In the genomic region with DNA sequence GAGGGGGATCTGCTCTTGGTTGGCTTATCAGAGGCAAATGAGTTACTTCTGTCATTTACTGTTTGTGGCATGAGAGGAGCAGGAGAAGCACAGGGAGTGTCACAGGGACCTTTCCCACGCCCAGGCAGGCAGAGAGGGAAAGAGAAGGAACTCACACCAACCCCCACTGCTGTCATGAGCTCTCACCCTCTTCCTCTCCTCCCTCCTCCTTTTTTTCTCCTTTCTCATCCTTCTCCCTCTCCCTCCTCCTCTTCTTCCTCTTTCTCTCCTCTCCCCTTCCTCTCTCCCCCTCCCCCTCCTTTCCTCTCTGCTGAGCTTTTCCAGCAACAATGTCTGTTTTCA, we compare ENCODE assay signal across 8 mouse cellular contexts. TPM values are rescaled to one million over a fixed set of nuclear protein-coding genes. Genes with fewer than 3 reads are reported as not detected.
DNase-seq lines count a peak whose midpoint lies in the region; ATAC-seq and TF ChIP-seq lines count a peak whose summit lies in the region.

No protein-coding gene starts in this region.

- DNase-seq in hindbrain, embryonic 14.5 days (ENCODE audit: low spot score), result no peak
- no peak for DNase-seq in hindbrain, embryonic 11.5 days (ENCODE audit: low spot score)
- no peak for DNase-seq in spleen, adult 2 months (ENCODE audit: low read depth in 1 of 2, low spot score in 2 of 2)
- no peak for DNase-seq in spleen, postnatal 36 days (ENCODE audit: low spot score in 2 of 2)
- DNase-seq in stomach, postnatal 0 days (ENCODE audit: low spot score), result no peak
- no peak for DNase-seq in left cerebral cortex, adult 18-20 months (ENCODE audit: low spot score in 2 of 2)
- no peak for DNase-seq in heart, adult 18-20 months

- peak overlapping the region; percentile 34; the same call in 1 of the 2 replicates for H3K27ac ChIP-seq in hindbrain, embryonic 14.5 days
- no peak overlapping the region for H3K27ac ChIP-seq in hindbrain, embryonic 11.5 days (ENCODE audit: low read depth, low read length)
- peak overlapping the region; percentile 66 for H3K27ac ChIP-seq in spleen, adult 2 months (ENCODE audit: insufficient read depth, low read length)
- H3K27ac ChIP-seq in limb, embryonic 15.5 days, result peak overlapping the region; percentile 23; the same call in 1 of the 2 replicates
- peak overlapping the region; percentile 40; the same call in 1 of the 2 replicates for H3K27ac ChIP-seq in stomach, postnatal 0 days (replicated peaks)

- 44% methylated on average over 1 of the region's 1 CpGs for WGBS in hindbrain, embryonic 14.5 days
- 11% methylated on average over 1 of the region's 1 CpGs for WGBS in hindbrain, embryonic 11.5 days
- 18% methylated on average over 1 of the region's 1 CpGs for WGBS in spleen, adult 2 months
- 33% methylated on average over 1 of the region's 1 CpGs for WGBS in limb, embryonic 15.5 days
- WGBS in stomach, postnatal 0 days, result 14% methylated on average over 1 of the region's 1 CpGs

- H3K27me3 ChIP-seq in hindbrain, embryonic 14.5 days (ENCODE audit: control insufficient read depth, insufficient read depth, low read length), result no peaks in the 10 kb centered on the region
- H3K27me3 ChIP-seq in hindbrain, embryonic 11.5 days (ENCODE audit: control insufficient read depth, insufficient read depth, low read length), result no peaks in the 10 kb centered on the region
- no peaks in the 10 kb centered on the region for H3K27me3 ChIP-seq in spleen, adult 2 months (ENCODE audit: control insufficient read depth, insufficient read depth, low read length)
- no peaks in the 10 kb centered on the region for H3K27me3 ChIP-seq in limb, embryonic 15.5 days
- H3K27me3 ChIP-seq in stomach, postnatal 0 days (ENCODE audit: control insufficient read depth, insufficient read depth, low read length), result no peaks in the 10 kb centered on the region

- no peak for TF ChIP-seq POLR2A in spleen, adult 2 months (IDR thresholded peaks at IDR 0.05; ENCODE audit: low read depth, low read length)

- no peak for TF ChIP-seq EP300 in stomach, postnatal 0 days (optimal IDR thresholded peaks at IDR 0.05)

- no peaks in the 10 kb centered on the region for H3K36me3 ChIP-seq in hindbrain, embryonic 14.5 days (replicated peaks; ENCODE audit: control insufficient read depth, insufficient read depth)
- H3K36me3 ChIP-seq in hindbrain, embryonic 11.5 days (ENCODE audit: control insufficient read depth, insufficient read depth, low read length), result no peaks in the 10 kb centered on the region
- H3K36me3 ChIP-seq in spleen, adult 2 months (ENCODE audit: control insufficient read depth, insufficient read depth, low read length), result no peaks in the 10 kb centered on the region
- no peaks in the 10 kb centered on the region for H3K36me3 ChIP-seq in limb, embryonic 15.5 days
- no peaks in the 10 kb centered on the region for H3K36me3 ChIP-seq in stomach, postnatal 0 days (ENCODE audit: control insufficient read depth, insufficient read depth, low read length)

- no peaks in the 10 kb centered on the region for H3K4me1 ChIP-seq in hindbrain, embryonic 14.5 days (replicated peaks; ENCODE audit: control insufficient read depth, insufficient read depth, low read length)
- H3K4me1 ChIP-seq in hindbrain, embryonic 11.5 days (replicated peaks; ENCODE audit: control insufficient read depth, insufficient read depth, low read length), result 0 out of 2 replicates have a peak, but pooled peaks cover 2% of the 10 kb centered on the region
- H3K4me1 ChIP-seq in spleen, adult 2 months (ENCODE audit: control insufficient read depth, insufficient read depth, insufficient read length), result peaks cover 21% of the 10 kb centered on the region; the same call in 1 of the 2 replicates
- H3K4me1 ChIP-seq in limb, embryonic 15.5 days, result peaks cover 13% of the 10 kb centered on the region
- no peaks in the 10 kb centered on the region; the same call in 1 of the 2 replicates for H3K4me1 ChIP-seq in stomach, postnatal 0 days (replicated peaks; ENCODE audit: control insufficient read depth, insufficient read depth)

- no peak overlapping the region for H3K4me2 ChIP-seq in hindbrain, embryonic 14.5 days (replicated peaks)
- H3K4me2 ChIP-seq in hindbrain, embryonic 11.5 days (replicated peaks; ENCODE audit: low read depth, low read length), result no peak overlapping the region
- H3K4me2 ChIP-seq in limb, embryonic 15.5 days, result no peak overlapping the region
- no peak overlapping the region for H3K4me2 ChIP-seq in stomach, postnatal 0 days (replicated peaks; ENCODE audit: low read depth)

- H3K9ac ChIP-seq in hindbrain, embryonic 14.5 days, result no peak overlapping the region
- H3K9ac ChIP-seq in hindbrain, embryonic 11.5 days (ENCODE audit: low read depth, low read length), result no peak overlapping the region
- H3K9ac ChIP-seq in limb, embryonic 15.5 days, result no peak overlapping the region
- H3K9ac ChIP-seq in stomach, postnatal 0 days (ENCODE audit: low read length), result no peak overlapping the region

- no peak overlapping the region for H3K4me3 ChIP-seq in hindbrain, embryonic 14.5 days (replicated peaks; ENCODE audit: low read length)
- H3K4me3 ChIP-seq in hindbrain, embryonic 11.5 days (ENCODE audit: low read depth, low read length), result no peak overlapping the region
- no peak overlapping the region for H3K4me3 ChIP-seq in spleen, adult 2 months (ENCODE audit: extremely low read depth, insufficient read depth, insufficient read length)
- no peak overlapping the region for H3K4me3 ChIP-seq in limb, embryonic 15.5 days
- H3K4me3 ChIP-seq in stomach, postnatal 0 days (ENCODE audit: low read depth, low read length), result no peak overlapping the region

- TF ChIP-seq CTCF in spleen, adult 2 months (IDR thresholded peaks at IDR 0.05; ENCODE audit: extremely low read depth, insufficient read depth, insufficient read length, insufficient replicate concordance), result no peak
- no peak for TF ChIP-seq CTCF in stomach, postnatal 0 days (IDR thresholded peaks at IDR 0.05; ENCODE audit: low read depth)

- ATAC-seq in hindbrain, embryonic 14.5 days (ENCODE audit: low FRiP score), result no peak
- no peak for ATAC-seq in hindbrain, embryonic 11.5 days (ENCODE audit: low FRiP score)
- ATAC-seq in limb, embryonic 15.5 days (ENCODE audit: insufficient number of reproducible peaks, low FRiP score, low TSS enrichment, low read depth), result no peak
- no peak for ATAC-seq in stomach, postnatal 0 days (ENCODE audit: low FRiP score, low TSS enrichment)

- no peaks in the 10 kb centered on the region for H3K9me3 ChIP-seq in hindbrain, embryonic 14.5 days (ENCODE audit: control insufficient read depth, low read length)
- H3K9me3 ChIP-seq in hindbrain, embryonic 11.5 days (ENCODE audit: control insufficient read depth, low read length), result no peaks in the 10 kb centered on the region
- H3K9me3 ChIP-seq in limb, embryonic 15.5 days, result no peaks in the 10 kb centered on the region
- H3K9me3 ChIP-seq in stomach, postnatal 0 days (ENCODE audit: control insufficient read depth, low read length), result no peaks in the 10 kb centered on the region

RNA-seq across cellular contexts. Expression of a gene that starts 21.6 kb away (rescaled TPM):
- 15.2 and 16.2 TPM in 2 replicates for polyA plus RNA-seq in hindbrain, embryonic 14.5 days (2014; fragmentation: Nextera tagmentation; extraction: Ambion mirVana)
- polyA plus RNA-seq in hindbrain, embryonic 11.5 days (2014; fragmentation: Nextera tagmentation; extraction: Ambion mirVana), result 6.9 and 9.7 TPM in 2 replicates
- polyA plus RNA-seq in spleen, adult 2 months (2012; rRNA removed), result 15.2 and 16.0 TPM in 2 replicates
- 32.2 and 32.5 TPM in 2 replicates for polyA plus RNA-seq in limb, embryonic 15.5 days (2015; fragmentation: Nextera tagmentation; extraction: Ambion mirVana)
- 14.6 and 15.2 TPM in 2 replicates for polyA plus RNA-seq in stomach, postnatal 0 days (2015; fragmentation: Nextera tagmentation; extraction: Ambion mirVana)
- total RNA-seq in left cerebral cortex, adult 18-20 months (2021), result 10 to 100 TPM; 25.1 to 27.8 TPM
- total RNA-seq in heart, adult 18-20 months (2021), result 1 to 10 TPM; 1.8 to 4.4 TPM
